Mouse (Mus musculus) kidney, postnatal 4 days (tissue): ENCODE data around the gene Iah1.

Experiments used
- DNase-seq, 2 experiments: peaks; one replicate each; pipeline ENCODE4 v3.0.0; 2021; ENCODE audit warnings: mixed read lengths in 2 of 2

Gene Iah1

GRCm38 (mm10) chr12:21315923-21316868 is at the start of gene Iah1:
Iah1 (plus strand) TSS chr12:21316389.
- DNase-seq: peak; percentile 90 to 93

- no peak for DNase-seq
Observed at GRCm38 (mm10) chr12:21266784-21267098, 49.4 kb upstream of the Iah1 start.

GRCm38 (mm10) chr12:21268083-21268616 is 48.0 kb upstream of the Iah1 start:
- no peak for DNase-seq

GRCm38 (mm10) chr12:21274446-21274845 is 41.7 kb upstream of the Iah1 start:
- no peak for DNase-seq

GRCm38 (mm10) chr12:21277352-21277864 is 38.8 kb upstream of the Iah1 start:
- DNase-seq: no peak

GRCm38 (mm10) chr12:21284761-21285441 is 31.3 kb upstream of the Iah1 start, which contains the start of gene Cpsf3:
Cpsf3 (plus strand) TSS chr12:21285391.
- no peak for DNase-seq

GRCm38 (mm10) chr12:21285508-21286242 is 30.5 kb upstream of the Iah1 start:
- DNase-seq: no peak

- peak; percentile 99 to 100 for DNase-seq
Observed at GRCm38 (mm10) chr12:21286243-21286622, 30.0 kb upstream of the Iah1 start, which contains the start of gene Itgb1bp1. Itgb1bp1 (minus strand) TSS chr12:21286284.

- peak in 1 of 2 experiments; percentile 39 for DNase-seq
Observed at GRCm38 (mm10) chr12:21286712-21287650, 29.2 kb upstream of the Iah1 start.

- DNase-seq: no peak
Observed at GRCm38 (mm10) chr12:21288716-21289395, 27.3 kb upstream of the Iah1 start.

GRCm38 (mm10) chr12:21289651-21290050 is 26.5 kb upstream of the Iah1 start:
- no peak for DNase-seq

- no peak for DNase-seq
Observed at GRCm38 (mm10) chr12:21298856-21299255, 17.3 kb upstream of the Iah1 start.

- no peak for DNase-seq
Observed at GRCm38 (mm10) chr12:21301324-21301723, 14.9 kb upstream of the Iah1 start.

- DNase-seq: peak in 1 of 2 experiments; percentile 38
Observed at GRCm38 (mm10) chr12:21301932-21302331, 14.3 kb upstream of the Iah1 start.

- peak; percentile 27 to 53 for DNase-seq
Observed at GRCm38 (mm10) chr12:21302361-21302783, 13.8 kb upstream of the Iah1 start.

- DNase-seq: peak in 1 of 2 experiments; percentile 22
Observed at GRCm38 (mm10) chr12:21305741-21306140, 10.4 kb upstream of the Iah1 start.

GRCm38 (mm10) chr12:21306721-21307120 is 9.5 kb upstream of the Iah1 start:
- no peak for DNase-seq

- DNase-seq: peak; percentile 21 to 53
Observed at GRCm38 (mm10) chr12:21312201-21312600, 4.0 kb upstream of the Iah1 start.

GRCm38 (mm10) chr12:21316869-21317265 is 678 bp downstream of the Iah1 start:
- DNase-seq: peak in 1 of 2 experiments; percentile 27

GRCm38 (mm10) chr12:21318143-21318895 is 2.1 kb downstream of the Iah1 start:
- DNase-seq: peak; percentile 82 to 86
